Mouse (Mus musculus): ENCODE measurements around the gene Id2.

The Id2 gene

GRCm38 (mm10) chr12:25104541-25104940 is 7.6 kb upstream of the Id2 start:
- no peak for DNase-seq (ENCODE audit: low spot score)

GRCm38 (mm10) chr12:25103911-25104310 is 7.0 kb upstream of the Id2 start:
- no peak for DNase-seq (ENCODE audit: low spot score)

GRCm38 (mm10) chr12:25101389-25101788 is 4.4 kb upstream of the Id2 start:
- no peak for DNase-seq (ENCODE audit: low spot score)

- no peak for DNase-seq (ENCODE audit: low spot score)
Measured at GRCm38 (mm10) chr12:25100411-25101217, 3.7 kb upstream of the Id2 start.

GRCm38 (mm10) chr12:25099563-25100408 is 2.8 kb upstream of the Id2 start:
- DNase-seq (ENCODE audit: low spot score): no peak

- no peak for DNase-seq (ENCODE audit: low spot score)
Measured at GRCm38 (mm10) chr12:25099313-25099562, 2.3 kb upstream of the Id2 start.

GRCm38 (mm10) chr12:25098561-25099312 is 1.8 kb upstream of the Id2 start:
- DNase-seq (ENCODE audit: low spot score): peak; percentile 45

- DNase-seq (ENCODE audit: low spot score): no peak
Measured at GRCm38 (mm10) chr12:25098161-25098550, 1.2 kb upstream of the Id2 start.

GRCm38 (mm10) chr12:25097210-25098160 is 545 bp upstream of the Id2 start:
- no peak for DNase-seq (ENCODE audit: low spot score)

GRCm38 (mm10) chr12:25096640-25097051 is 294 bp downstream of the Id2 start:
- DNase-seq (ENCODE audit: low spot score): no peak

- peak; percentile 76 for DNase-seq (ENCODE audit: low spot score)
Measured at GRCm38 (mm10) chr12:25095974-25096639, 833 bp downstream of the Id2 start.

- no peak for DNase-seq (ENCODE audit: low spot score)
Measured at GRCm38 (mm10) chr12:25095538-25095937, 1.4 kb downstream of the Id2 start.

- no peak for DNase-seq (ENCODE audit: low spot score)
Measured at GRCm38 (mm10) chr12:25094621-25095521, 2.1 kb downstream of the Id2 start.

GRCm38 (mm10) chr12:25093241-25093774 is 3.6 kb downstream of the Id2 start:
- no peak for DNase-seq (ENCODE audit: low spot score)

- DNase-seq (ENCODE audit: low spot score): no peak
Measured at GRCm38 (mm10) chr12:25092751-25093211, 4.2 kb downstream of the Id2 start.

GRCm38 (mm10) chr12:25092027-25092704 is 4.8 kb downstream of the Id2 start:
- peak; percentile 52 for DNase-seq (ENCODE audit: low spot score)

- no peak for DNase-seq (ENCODE audit: low spot score)
Measured at GRCm38 (mm10) chr12:25089433-25089832, 7.5 kb downstream of the Id2 start.

- no peak for DNase-seq (ENCODE audit: low spot score)
Measured at GRCm38 (mm10) chr12:25086966-25087365, 10.0 kb downstream of the Id2 start.

Data from spleen, adult 12 weeks (tissue).